Mouse (Mus musculus) liver, adult 2 months (tissue): ENCODE measurements around the gene Hecw2.

ENCODE experiments used
- CTCF ChIP-seq: fragments of 200-500 bp; IDR thresholded peaks from 2 replicates; pipeline ENCODE4 v1.5.1; 2011; ENCODE audit warnings: low read depth, low read length, control low read depth
- POLR2A ChIP-seq: fragments of 200-500 bp; IDR thresholded peaks from 2 replicates; pipeline ENCODE4 v1.6.1; 2011; ENCODE audit warnings: low read length, control low read depth; ENCODE audit not compliant: insufficient read depth; ENCODE audit errors: extremely low read depth

GRCm38 (mm10) chr1:53851334-53851733 is 343.6 kb downstream of the Hecw2 start:
- TF ChIP-seq CTCF (no peak), POLR2A (no peak)
